In genomic region chr1:55699393-55699970, GRCm38 (mm10) we compare ENCODE assay signal across 29 mouse cellular contexts.
A peak's percentile ranks its signal among the peaks of the same experiment; 100 is the strongest.
DNase-seq lines count a peak whose midpoint lies in the region; ATAC-seq and TF ChIP-seq lines count a peak whose summit lies in the region.
"Had no signal": no experiment of that assay in that cellular context is flagged by ENCODE, and none has a peak within 500 bp of the region (broad histone marks: within the 10 kb centered on the region; RNA-seq: fewer than 3 reads in every experiment).

No protein-coding gene starts in this region.

- no peak overlapping the region for H3K4me2 ChIP-seq in kidney, embryonic 14.5 days (replicated peaks; ENCODE audit: low read depth, low read length)
- no peak overlapping the region for H3K4me2 ChIP-seq in kidney, embryonic 16.5 days (replicated peaks; ENCODE audit: low read depth, low read length)
- H3K4me2 ChIP-seq: embryonic facial prominence, embryonic 13.5 days; forebrain, embryonic 12.5 days; forebrain, embryonic 15.5 days; heart, embryonic 13.5 days; hindbrain, embryonic 14.5 days had no signal

- POLR2A ChIA-PET in Patski (lab: Charles Lee): interaction anchor here (0.6 kb wide), 1 partner anchor 143 kb away, joined by 3 read pairs; no protein-coding TSS in a partner anchor

- no peak for ATAC-seq in kidney, embryonic 14.5 days (ENCODE audit: low FRiP score, low TSS enrichment)
- ATAC-seq in kidney, embryonic 16.5 days (ENCODE audit: low FRiP score, low TSS enrichment): peak; percentile 65
- ATAC-seq in Patski: peak; percentile 96
- ATAC-seq: forebrain, embryonic 15.5 days had no signal

- no peak overlapping the region for H3K9ac ChIP-seq in kidney, embryonic 14.5 days (ENCODE audit: low read depth, low read length)
- H3K9ac ChIP-seq in kidney, embryonic 16.5 days (replicated peaks; ENCODE audit: low read length): no peak overlapping the region
- H3K9ac ChIP-seq: embryonic facial prominence, embryonic 13.5 days; forebrain, embryonic 12.5 days; forebrain, embryonic 15.5 days; heart, embryonic 13.5 days; hindbrain, embryonic 14.5 days had no signal

- no peaks in the 10 kb centered on the region for H3K9me3 ChIP-seq in kidney, embryonic 14.5 days (ENCODE audit: control insufficient read depth, low read length)
- no peaks in the 10 kb centered on the region for H3K9me3 ChIP-seq in kidney, embryonic 16.5 days (ENCODE audit: low read length)
- H3K9me3 ChIP-seq: embryonic facial prominence, embryonic 10.5 days; embryonic facial prominence, embryonic 13.5 days; forebrain, embryonic 12.5 days; forebrain, embryonic 15.5 days; G1E; heart, embryonic 10.5 days; heart, embryonic 13.5 days had no signal

- H3K4me3 ChIP-seq in kidney, adult 2 months (ENCODE audit: insufficient read depth, low read depth, low read length): no peak overlapping the region
- no peak overlapping the region for H3K4me3 ChIP-seq in kidney, embryonic 14.5 days (ENCODE audit: low read length)
- H3K4me3 ChIP-seq in kidney, embryonic 16.5 days (ENCODE audit: low read length): no peak overlapping the region
- H3K4me3 ChIP-seq: embryonic facial prominence, embryonic 10.5 days; embryonic facial prominence, embryonic 13.5 days; erythroblast, embryonic 14.5 days; forebrain, embryonic 12.5 days; forebrain, embryonic 15.5 days; heart, adult 2 months; heart, embryonic 10.5 days; heart, embryonic 13.5 days had no signal

- peak overlapping the region; percentile 61 for H3K27ac ChIP-seq in kidney, adult 2 months (ENCODE audit: insufficient read depth, low read depth, low read length)
- H3K27ac ChIP-seq in kidney, embryonic 14.5 days (ENCODE audit: low read depth, low read length): no peak overlapping the region
- H3K27ac ChIP-seq in kidney, embryonic 16.5 days (ENCODE audit: low read length): peak overlapping the region; percentile 4; the same call in 1 of the 2 replicates
- H3K27ac ChIP-seq: embryonic facial prominence, embryonic 10.5 days; embryonic facial prominence, embryonic 13.5 days; forebrain, embryonic 12.5 days; forebrain, embryonic 15.5 days; heart, adult 2 months; heart, embryonic 10.5 days; heart, embryonic 13.5 days; hindbrain, embryonic 14.5 days had no signal

- no peaks in the 10 kb centered on the region for H3K27me3 ChIP-seq in kidney, adult 2 months (replicated peaks; ENCODE audit: control insufficient read depth, insufficient read depth, low read length)
- H3K27me3 ChIP-seq in kidney, embryonic 14.5 days (ENCODE audit: control insufficient read depth, insufficient read depth, low read length): no peaks in the 10 kb centered on the region
- no peaks in the 10 kb centered on the region for H3K27me3 ChIP-seq in kidney, embryonic 16.5 days (ENCODE audit: insufficient read depth, low read length)
- H3K27me3 ChIP-seq in Patski: no peaks in the 10 kb centered on the region
- H3K27me3 ChIP-seq: CH12.LX; embryonic facial prominence, embryonic 13.5 days; forebrain, embryonic 12.5 days; forebrain, embryonic 15.5 days; heart, embryonic 13.5 days had no signal

- DNase-seq in kidney, adult 2 months: peak; percentile 90
- DNase-seq in kidney, adult 18-20 months: no peak
- DNase-seq in Patski (ENCODE audit: low read depth, low spot score): peak; percentile 95
- DNase-seq in kidney, postnatal 14 days: peak; percentile 28
- no peak for DNase-seq in gastrocnemius, postnatal 36 days
- DNase-seq: adrenal gland, adult 2 months; adrenal gland, postnatal 14 days; B cell, adult 2 months; cerebellum, adult 11-12 months; cerebellum, adult 8-10 months; cerebellum, postnatal 10 days; cerebellum, postnatal 36 days; embryo, embryonic 11 days; gastrocnemius, postnatal 25 days; heart, adult 2 months; heart, postnatal 14 days; heart, postnatal 4 days had no signal

- no peaks in the 10 kb centered on the region; the same call in 1 of the 2 replicates for H3K36me3 ChIP-seq in kidney, adult 2 months (ENCODE audit: control insufficient read depth, insufficient read depth, low read length)
- H3K36me3 ChIP-seq in kidney, embryonic 14.5 days (ENCODE audit: control insufficient read depth, insufficient read depth, low read length): no peaks in the 10 kb centered on the region
- H3K36me3 ChIP-seq in kidney, embryonic 16.5 days (ENCODE audit: insufficient read depth, low read length): peaks cover 6% of the 10 kb centered on the region; the same call in 1 of the 2 replicates
- H3K36me3 ChIP-seq: embryonic facial prominence, embryonic 10.5 days; embryonic facial prominence, embryonic 13.5 days; forebrain, embryonic 12.5 days; forebrain, embryonic 15.5 days; G1E; heart, embryonic 10.5 days; heart, embryonic 13.5 days had no signal

- intact Hi-C loops in gastrocnemius, postnatal 36 days (cut with DNase I): no loop called here

- no peak for TF ChIP-seq POLR2A in kidney, adult 2 months (IDR thresholded peaks at IDR 0.05; ENCODE audit: low read depth, low read length)

- peaks cover 14% of the 10 kb centered on the region for H3K4me1 ChIP-seq in kidney, adult 2 months (ENCODE audit: control insufficient read depth, insufficient read depth, low read length)
- no peaks in the 10 kb centered on the region for H3K4me1 ChIP-seq in kidney, embryonic 14.5 days (ENCODE audit: control insufficient read depth, insufficient read depth, low read length)
- H3K4me1 ChIP-seq in kidney, embryonic 16.5 days (ENCODE audit: insufficient read depth, low read length): no peaks in the 10 kb centered on the region
- H3K4me1 ChIP-seq: embryonic facial prominence, embryonic 13.5 days; heart, embryonic 10.5 days; heart, embryonic 13.5 days had no signal

- in situ Hi-C loops in Patski (cut with MboI; ENCODE audit: low pct_unique_long_range_greater_than_20kb): no loop called here

- CTCF ChIA-PET in Patski (lab: Charles Lee): interaction anchor here (0.9 to 2.0 kb wide), 7 partner anchors 11 to 127 kb away, joined by 3 to 7 read pairs (median 4); no protein-coding TSS in a partner anchor

- 44% methylated on average over 3 of the region's 3 CpGs for WGBS in kidney, adult 2 months
- 80% methylated on average over 3 of the region's 3 CpGs for WGBS in kidney, embryonic 14.5 days
- WGBS in kidney, embryonic 16.5 days: 75% methylated on average over 3 of the region's 3 CpGs

- no peak for TF ChIP-seq CTCF in kidney, adult 2 months (conservative IDR thresholded peaks at IDR 0.05; ENCODE audit: insufficient read depth, insufficient read length, low read depth, low read length)
- peak; percentile 65 for TF ChIP-seq CTCF in Patski (IDR thresholded peaks at IDR 0.05)

Comparison
In these comparisons a context has a peak if more than half of its experiments do, and no peak if none do; other contexts are left out.
1. DNase-seq: peak in kidney, adult 2 months (single experiment), Patski (single experiment) and kidney, postnatal 14 days (single experiment); none in kidney, adult 18-20 months (single experiment) and gastrocnemius, postnatal 36 days (0 of 2).